Mouse (Mus musculus) liver, embryonic 14.5 days (tissue): ENCODE results near the gene Gm9817. TPM values are rescaled to one million over a fixed set of nuclear protein-coding genes. Genes with fewer than 3 reads are reported as not detected.
A peak's percentile ranks its signal among the peaks of the same experiment; 100 is the strongest.

Experiments used
- ATAC-seq: fragments of 200-750 bp; cut with Nextera tagmentation; 2 replicates; pipeline ENCODE4 v1.8.0; 2017; ENCODE audit warnings: moderate number of reproducible peaks, mild to moderate bottlenecking, moderate library complexity; ENCODE audit not compliant: insufficient read depth
- DNase-seq, 3 experiments: peaks; one replicate each; pipeline ENCODE4 v3.0.0-alpha.2; 2012 to 2013; ENCODE audit warnings: low read depth in 3 of 3, low spot score in 3 of 3
- H3K27ac ChIP-seq: fragments of 300-500 bp; sonication (generic); 2 replicates; pipeline ENCODE4 v1.5.1; 2014; ENCODE audit warnings: moderate library complexity, mild to moderate bottlenecking, control low read depth, inconsistent platforms
- H3K27me3 ChIP-seq: fragments of 300-500 bp; sonication (generic); 2 replicates; pipeline ENCODE4 v1.6.1; 2014; ENCODE audit warnings: mild to moderate bottlenecking, low read length, moderate library complexity; ENCODE audit not compliant: control insufficient read depth, insufficient read depth
- H3K36me3 ChIP-seq: fragments of 300-500 bp; sonication (generic); replicated peaks from 2 replicates; pipeline ENCODE4 v1.6.1; 2014; ENCODE audit warnings: low read depth; ENCODE audit not compliant: control insufficient read depth, insufficient read depth
- H3K4me1 ChIP-seq, 2 experiments: fragments of 200-500 bp in 1 of 2; fragments of 300-500 bp in 1 of 2; sonication (generic) in 1 of 2; replicated peaks; 2 replicates each; pipeline ENCODE4 v1.6.1; 2012 to 2014; ENCODE audit warnings: antibody characterized with exemption in 1 of 2, inconsistent platforms in 1 of 2, low read length in 1 of 2; ENCODE audit not compliant: control insufficient read depth in 2 of 2, insufficient read depth in 2 of 2
- H3K4me2 ChIP-seq: fragments of 300-500 bp; sonication (generic); 2 replicates; pipeline ENCODE4 v1.6.1; 2014; ENCODE audit warnings: low read depth, mild to moderate bottlenecking, control low read depth, moderate library complexity
- H3K4me3 ChIP-seq, 2 experiments: fragments of 200-500 bp in 1 of 2; fragments of 300-500 bp in 1 of 2; sonication (generic) in 1 of 2; 2 replicates each; pipeline ENCODE4 v1.5.1; 2012 to 2014; ENCODE audit warnings: low read depth in 2 of 2, low read length in 2 of 2, mild to moderate bottlenecking in 2 of 2, control low read depth in 1 of 2, inconsistent platforms in 1 of 2, moderate library complexity in 1 of 2; ENCODE audit not compliant: insufficient read depth in 1 of 2
- H3K9ac ChIP-seq: fragments of 300-500 bp; sonication (generic); replicated peaks from 2 replicates; pipeline ENCODE4 v1.6.1; 2014; ENCODE audit warnings: mild to moderate bottlenecking, control low read depth, moderate library complexity
- H3K9me3 ChIP-seq: fragments of 300-500 bp; sonication (generic); 2 replicates; pipeline ENCODE4 v1.6.1; 2016; ENCODE audit warnings: low read length, mixed read lengths; ENCODE audit not compliant: control insufficient read depth
- CTCF ChIP-seq: IDR thresholded peaks from 2 replicates; pipeline ENCODE4 v1.5.1; 2016; ENCODE audit warnings: antibody characterized with exemption, low read depth, control low read depth
- EP300 ChIP-seq: IDR thresholded peaks from 2 replicates; pipeline ENCODE4 v1.6.1; 2016; ENCODE audit warnings: antibody characterized with exemption, low read depth
- WGBS: fragments of 180-500 bp; shearing (Covaris S2); extraction: QIAGEN DNeasy Blood & Tissue Kit; methylation state at CpG from one replicate; pipeline ENCODE4 v1.1.7; 2014; ENCODE audit not compliant: insufficient replicate concordance; 5-methylcytosine and 5-hydroxymethylcytosine counted together
- polyA plus RNA-seq, 2 experiments: library from polyadenylated mRNA; depleted of rRNA in 1 of 2; stranded (reverse) in 1 of 2; unstranded in 1 of 2; fragments of >200 nt; fragmentation: Nextera tagmentation in 1 of 2; extraction: Ambion mirVana in 1 of 2; gene quantifications; 2 replicates each; pipeline versions ENCODE4 v1.2.1 to v1.2.3; 2012 to 2014

The Gm9817 gene
- polyA plus RNA-seq, 2 experiments: not detected

GRCm38 (mm10) chr13:45083696-45084095 is 5.2 kb downstream of the Gm9817 start:
- H3K9me3 ChIP-seq: no peaks in the 10 kb centered on the region; the same call in 1 of the 2 replicates
- H3K36me3 ChIP-seq: no peaks in the 10 kb centered on the region
- ATAC-seq (no peak), DNase-seq (no peak)
- H3K9ac ChIP-seq: no peak overlapping the region
- no peak overlapping the region for H3K4me3 ChIP-seq
- TF ChIP-seq CTCF (no peak), EP300 (no peak)
- no peak overlapping the region for H3K4me2 ChIP-seq
- H3K4me1 ChIP-seq: no peaks in the 10 kb centered on the region; a peak in 1 of 4 replicates
- H3K27ac ChIP-seq: no peak overlapping the region
- 51% methylated on average over 5 of the region's 5 CpGs for WGBS
- H3K27me3 ChIP-seq: peaks cover 8% of the 10 kb centered on the region

- DNase-seq (peak in 2 of 3 experiments; percentile 5 to 11), ATAC-seq (peak; percentile 41; the same call in 1 of the 2 replicates)
- no peak overlapping the region for H3K27ac ChIP-seq
- no peak overlapping the region for H3K4me2 ChIP-seq
- H3K9ac ChIP-seq: no peak overlapping the region
- H3K9me3 ChIP-seq: no peaks in the 10 kb centered on the region
- TF ChIP-seq CTCF: no peak
- TF ChIP-seq EP300: no peak
- no peak overlapping the region for H3K4me3 ChIP-seq
- H3K36me3 ChIP-seq: no peaks in the 10 kb centered on the region
- peaks cover 7% of the 10 kb centered on the region for H3K27me3 ChIP-seq
- WGBS: 33% methylated on average over 2 of the region's 2 CpGs
- H3K4me1 ChIP-seq: peaks cover 2% of the 10 kb centered on the region in 2 experiments; a peak in 2 of 4 replicates
These were observed 10.3 kb downstream of the Gm9817 start for GRCm38 (mm10) chr13:45088796-45089221.

GRCm38 (mm10) chr13:45089846-45090245 is 11.4 kb downstream of the Gm9817 start:
- DNase-seq: no peak
- Histone ChIP-seq H3K4me2 (no peak overlapping the region), H3K36me3 (no peaks in the 10 kb centered on the region), H3K9me3 (no peaks in the 10 kb centered on the region), H3K27ac (no peak overlapping the region), H3K27me3 (peaks cover 7% of the 10 kb centered on the region), H3K9ac (no peak overlapping the region), H3K4me3 (no peak overlapping the region), H3K4me1 (peaks cover 2% of the 10 kb centered on the region in 2 experiments; a peak in 2 of 4 replicates)
- 56% methylated on average over 13 of the region's 13 CpGs for WGBS
- TF ChIP-seq CTCF (no peak), EP300 (no peak)
- ATAC-seq: no peak

- peaks cover 2 to 5% of the 10 kb centered on the region in 2 experiments; a peak in 2 of 4 replicates for H3K4me1 ChIP-seq
- H3K9ac ChIP-seq: no peak overlapping the region
- no peak for ATAC-seq
- H3K9me3 ChIP-seq: no peaks in the 10 kb centered on the region
- 34% methylated on average over 4 of the region's 4 CpGs for WGBS
- no peak overlapping the region for H3K4me2 ChIP-seq
- no peak overlapping the region for H3K4me3 ChIP-seq
- no peak overlapping the region for H3K27ac ChIP-seq
- H3K36me3 ChIP-seq: no peaks in the 10 kb centered on the region
- DNase-seq: no peak
- TF ChIP-seq CTCF (no peak), EP300 (no peak)
- peaks cover 9% of the 10 kb centered on the region for H3K27me3 ChIP-seq
These were observed 14.3 kb downstream of the Gm9817 start for GRCm38 (mm10) chr13:45092816-45093215.

- H3K4me1 ChIP-seq: peaks cover 2 to 9% of the 10 kb centered on the region in 2 experiments; a peak in 3 of 4 replicates
- no peak overlapping the region for H3K4me2 ChIP-seq
- H3K36me3 ChIP-seq: no peaks in the 10 kb centered on the region
- no peak overlapping the region for H3K4me3 ChIP-seq
- no peak for DNase-seq
- TF ChIP-seq EP300 (no peak), CTCF (no peak)
- H3K9ac ChIP-seq: no peak overlapping the region
- H3K9me3 ChIP-seq: no peaks in the 10 kb centered on the region
- ATAC-seq: no peak
- H3K27ac ChIP-seq: no peak overlapping the region
- WGBS: 64% methylated on average over 9 of the region's 9 CpGs
- H3K27me3 ChIP-seq: peaks cover 9% of the 10 kb centered on the region
These were observed 16.5 kb downstream of the Gm9817 start for GRCm38 (mm10) chr13:45095028-45095427.
